Mouse (Mus musculus) thymus, postnatal 14 days (tissue): ENCODE data around the gene Zdhhc5.
"Not testable (repeated sequence)": the region's sequence is repeated elsewhere in the genome, so short reads cannot be mapped to it uniquely, and the experiment has no call there.

ENCODE experiments used
- DNase-seq: peaks from one replicate; pipeline ENCODE4 v3.0.0; 2021

Zdhhc5 gene

DNA sequence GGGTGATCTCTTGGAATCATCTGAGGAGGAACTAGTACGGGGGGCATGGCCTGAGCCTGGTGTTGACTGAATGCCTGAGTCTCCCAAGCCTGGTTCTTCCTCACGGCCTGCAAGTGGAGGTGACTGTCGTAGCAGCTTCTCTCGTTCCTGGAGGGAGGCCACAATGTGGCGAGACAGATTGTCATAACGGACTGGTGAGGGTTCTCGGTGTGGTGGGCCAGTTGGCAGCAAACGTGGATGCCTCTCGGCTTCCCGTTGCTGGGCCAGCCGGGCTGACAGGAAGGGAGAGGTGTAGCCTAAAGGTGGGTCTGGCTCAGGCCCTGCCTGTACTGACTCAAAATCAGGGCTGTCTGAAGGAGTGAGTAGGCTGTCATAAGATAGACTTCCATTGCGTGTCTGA is 24.9 kb downstream of the Zdhhc5 start:
- no peak for DNase-seq

DNA sequence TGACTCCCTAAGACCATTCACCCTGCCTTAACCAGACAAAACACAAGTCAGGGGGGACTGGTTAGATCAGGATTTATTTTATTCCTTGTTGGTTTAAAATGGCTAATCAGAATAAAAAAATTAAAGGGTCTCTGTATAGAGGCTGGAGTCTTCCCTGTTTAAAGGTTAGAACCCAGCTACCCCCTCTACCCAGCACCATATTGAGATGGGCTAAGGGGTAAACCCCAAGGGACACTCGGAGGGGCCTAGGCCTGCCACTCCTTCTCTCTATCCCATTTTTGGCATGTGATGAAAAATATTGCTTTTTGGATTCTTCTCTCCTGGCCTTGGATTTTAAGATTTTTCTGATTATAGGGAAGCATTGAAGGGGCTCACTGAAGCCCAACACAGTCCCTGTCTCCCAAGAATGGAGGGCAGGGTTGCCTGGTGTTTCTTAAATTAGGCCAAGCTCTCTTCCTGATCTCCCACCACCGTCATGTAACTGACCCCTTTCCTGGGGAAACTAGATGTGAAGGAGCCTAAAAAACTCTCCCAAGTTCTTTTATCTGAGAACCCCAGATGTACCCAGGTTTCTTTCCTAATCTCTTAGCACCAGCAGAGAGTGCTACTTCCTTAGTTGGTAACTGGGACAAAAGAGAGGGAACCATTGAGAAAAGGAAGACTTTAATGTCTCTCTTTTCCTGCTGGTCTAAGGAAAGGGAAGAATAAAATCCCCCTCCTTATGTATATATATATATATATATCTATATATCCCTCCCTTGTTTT is 26.7 kb downstream of the Zdhhc5 start:
- no peak for DNase-seq

DNA sequence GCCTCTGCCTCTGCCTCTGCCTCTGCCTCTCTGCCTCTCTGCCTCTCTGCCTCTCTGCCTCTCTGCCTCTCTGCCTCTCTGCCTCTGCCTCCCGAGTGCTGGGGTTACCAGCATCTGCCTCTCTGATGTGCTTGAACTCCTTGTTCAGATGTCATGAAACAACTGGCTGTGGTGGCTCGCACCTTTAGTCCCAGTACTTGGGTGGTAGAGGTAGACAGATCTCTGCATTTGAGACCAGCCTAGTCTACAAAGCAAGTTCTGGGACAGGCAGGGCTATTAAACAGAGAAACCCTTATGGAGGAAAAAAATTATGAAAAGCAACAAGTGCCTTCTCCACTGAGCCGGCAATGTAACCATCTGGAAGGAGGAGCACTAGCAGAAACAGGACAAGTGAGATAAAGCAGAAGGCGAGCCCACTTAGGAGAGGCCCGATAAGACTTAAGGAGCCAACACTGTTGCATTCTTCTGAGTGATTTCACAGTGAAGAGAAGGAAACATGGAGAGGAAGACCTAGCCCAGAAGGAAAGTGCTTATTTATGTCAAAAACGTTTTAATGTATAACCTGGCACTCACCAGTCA is 32.3 kb downstream of the Zdhhc5 start:
- DNase-seq, result no peak

DNA sequence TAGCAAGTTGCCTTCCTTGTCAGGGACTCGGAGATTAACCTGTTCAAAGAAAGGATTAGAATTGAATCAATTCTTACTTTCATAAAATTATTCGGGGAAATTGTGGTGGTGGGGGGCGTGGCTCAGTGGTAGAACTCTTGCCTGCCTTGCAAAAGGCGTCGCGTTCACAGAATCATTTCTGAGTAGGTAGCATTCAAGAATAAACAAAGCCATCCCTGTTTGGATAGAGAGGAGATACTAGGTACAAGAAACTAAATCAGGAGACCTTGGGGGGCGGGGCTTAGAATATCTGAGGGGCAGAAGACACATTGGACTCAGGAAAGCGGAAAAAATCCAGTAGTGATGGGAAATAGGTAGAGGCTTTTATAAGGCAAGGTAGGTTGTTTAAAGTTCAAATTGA is 36.0 kb downstream of the Zdhhc5 start, which contains the start of gene Tmx2:
Gene Tmx2, minus strand, starts transcription at position 125 of the 400 bp plus-strand sequence.
- DNase-seq, result peak; percentile 21

DNA sequence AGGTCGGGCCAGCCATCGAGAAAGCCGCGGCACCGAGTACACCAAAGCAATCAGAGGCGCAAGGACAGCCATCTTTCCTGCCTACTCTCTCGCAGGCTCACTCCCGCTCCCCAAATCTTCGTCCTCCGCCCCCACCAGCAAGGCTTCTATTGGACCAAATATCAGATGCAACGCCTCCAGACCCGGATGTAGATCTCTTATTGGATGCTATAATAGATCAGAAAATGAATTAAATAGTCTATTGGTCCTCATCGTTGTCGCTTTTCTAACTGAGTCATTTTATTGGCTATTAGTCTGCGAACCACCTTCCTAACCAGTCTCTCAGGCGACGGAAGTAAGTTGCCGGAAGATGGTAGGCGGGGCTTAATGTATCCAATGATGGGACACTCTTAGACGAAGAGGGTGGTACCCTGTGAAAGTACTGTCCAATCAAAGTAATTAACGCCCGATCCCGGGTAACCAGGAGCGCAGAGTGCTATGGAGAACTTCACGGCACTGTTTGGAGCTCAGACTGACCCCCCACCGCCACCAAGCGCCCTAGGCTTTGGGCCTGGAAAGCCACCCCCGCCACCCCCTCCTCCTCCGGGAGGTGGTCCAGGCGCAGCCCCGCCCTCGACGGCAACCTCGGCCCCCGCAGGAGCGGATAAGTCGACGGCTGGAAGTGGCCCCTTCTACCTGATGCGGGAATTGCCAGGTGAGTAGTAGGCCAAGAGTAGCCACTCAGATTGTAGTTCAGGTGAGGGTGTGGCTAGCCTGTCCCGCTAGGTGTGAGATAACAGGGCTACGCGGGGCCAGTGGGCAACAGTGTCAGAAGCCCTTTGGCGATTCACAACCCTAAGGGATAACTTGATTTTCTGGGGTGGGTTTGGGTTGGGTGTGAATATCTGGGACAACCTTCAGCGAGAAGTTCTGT is 36.8 kb downstream of the Zdhhc5 start, which contains the start of the genes Gm28635 and Med19:
Gene Gm28635, minus strand, starts transcription at position 74 of the 913 bp plus-strand sequence.
Gene Med19, plus strand, starts transcription at position 435 of the 913 bp plus-strand sequence.
- DNase-seq, result peak; percentile 94

DNA sequence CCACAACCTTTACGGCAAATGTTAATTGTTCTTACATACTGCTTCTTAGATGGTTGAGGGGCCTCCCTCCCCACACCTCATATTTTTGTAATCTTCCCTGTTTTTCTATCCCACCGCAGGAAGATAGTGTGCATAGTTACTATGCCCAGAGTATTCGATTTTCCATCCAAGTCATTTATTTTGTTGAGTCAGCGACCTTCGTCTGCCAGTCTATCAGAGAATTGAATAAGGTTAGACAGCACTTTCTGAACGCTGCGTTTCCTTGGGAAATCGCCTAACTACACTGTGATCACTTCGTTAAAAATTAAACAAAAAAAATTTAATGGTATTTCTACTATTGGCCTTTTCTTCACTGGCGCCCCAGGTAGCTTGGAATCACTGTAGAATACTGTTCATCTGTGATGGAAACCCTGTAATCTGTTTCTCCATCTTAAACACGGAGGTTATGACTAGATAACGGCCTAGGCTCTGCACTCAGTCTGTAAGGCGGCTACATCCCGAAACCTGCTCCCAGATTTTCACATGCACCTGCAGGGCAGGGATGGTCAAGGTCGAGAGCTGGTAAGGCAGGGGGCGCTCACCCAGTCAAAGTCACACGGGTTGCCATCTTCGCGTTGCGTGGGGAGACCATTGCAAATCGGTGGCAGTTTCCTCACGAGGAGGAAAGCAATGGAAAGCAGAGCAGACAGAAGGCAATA is 37.6 kb downstream of the Zdhhc5 start:
- no peak for DNase-seq

DNA sequence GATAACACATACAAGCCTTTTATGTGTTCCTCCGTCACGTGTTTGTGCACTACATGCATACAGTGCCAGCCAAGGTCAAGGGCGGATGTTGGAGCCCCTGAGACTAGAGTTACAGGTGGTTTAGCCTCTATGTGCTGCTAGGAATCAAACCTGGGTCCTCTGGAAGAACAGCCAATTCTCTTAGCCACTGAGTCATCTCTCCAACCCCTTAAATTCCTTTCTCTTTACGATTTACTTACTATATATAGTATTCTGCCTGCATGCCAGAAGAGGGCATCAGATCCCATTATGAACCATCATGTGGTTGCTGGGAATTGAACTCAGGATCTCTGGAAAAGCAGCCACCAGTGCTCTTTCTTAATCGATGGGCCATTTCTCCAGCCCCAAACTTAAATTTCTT is 43.4 kb downstream of the Zdhhc5 start:
- DNase-seq, result not testable (repeated sequence)

DNA sequence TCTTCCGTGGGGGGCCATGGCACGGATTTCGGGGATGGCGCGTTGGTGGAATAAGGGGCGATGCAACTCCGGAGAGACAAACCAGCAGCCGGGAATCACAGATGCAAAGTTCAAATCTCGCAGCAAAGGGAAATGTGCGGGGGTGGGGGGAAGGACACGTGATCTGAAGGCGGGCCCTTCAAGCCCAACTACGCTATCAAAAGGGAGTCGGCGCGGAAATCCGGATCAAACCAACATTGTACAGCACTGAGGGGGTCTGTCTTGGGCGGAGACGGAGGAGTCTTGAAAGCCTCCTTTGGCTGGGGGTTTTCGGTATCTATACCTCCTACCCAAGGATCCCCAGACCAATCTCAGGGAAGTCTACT is 44.4 kb downstream of the Zdhhc5 start, which contains the start of gene Selenoh:
Gene Selenoh, minus strand, starts transcription at position 202 of the 365 bp plus-strand sequence.
- DNase-seq, result peak; percentile 91

DNA sequence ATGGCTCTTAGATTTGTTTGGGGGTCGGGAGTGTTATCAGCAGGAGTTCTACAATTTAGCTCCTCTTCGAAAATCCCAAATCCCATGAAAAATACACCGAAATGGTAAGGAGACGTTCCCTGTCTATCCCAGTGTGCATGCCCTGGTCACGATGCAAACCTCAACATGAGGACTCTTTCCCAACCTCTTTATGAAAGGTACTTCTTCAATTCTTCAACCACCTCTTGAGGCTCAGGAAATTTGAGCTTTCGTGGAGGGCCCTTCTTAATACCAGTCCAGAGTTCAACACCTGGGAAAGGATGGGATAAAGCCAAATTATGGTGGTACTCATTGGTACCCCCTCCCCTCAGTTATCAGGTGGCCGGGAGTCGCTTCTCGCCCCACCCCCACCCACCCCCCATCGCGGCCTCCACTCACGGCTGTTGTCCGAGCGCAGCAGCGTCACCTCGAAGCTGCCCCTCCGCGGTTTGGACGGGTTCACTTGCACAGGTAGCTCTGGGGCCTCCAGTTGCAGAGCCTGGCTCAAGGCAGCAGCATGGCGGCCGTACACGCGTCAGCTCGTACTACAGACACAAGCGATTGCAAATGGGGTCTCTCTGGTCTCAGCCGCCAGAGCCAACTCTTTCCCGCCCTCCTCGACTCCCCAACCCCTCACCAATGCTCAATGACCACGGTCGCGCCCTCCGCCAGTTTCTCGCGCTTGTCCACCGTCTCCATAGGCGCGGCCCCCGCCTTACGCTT is 45.0 kb downstream of the Zdhhc5 start:
- no peak for DNase-seq

DNA sequence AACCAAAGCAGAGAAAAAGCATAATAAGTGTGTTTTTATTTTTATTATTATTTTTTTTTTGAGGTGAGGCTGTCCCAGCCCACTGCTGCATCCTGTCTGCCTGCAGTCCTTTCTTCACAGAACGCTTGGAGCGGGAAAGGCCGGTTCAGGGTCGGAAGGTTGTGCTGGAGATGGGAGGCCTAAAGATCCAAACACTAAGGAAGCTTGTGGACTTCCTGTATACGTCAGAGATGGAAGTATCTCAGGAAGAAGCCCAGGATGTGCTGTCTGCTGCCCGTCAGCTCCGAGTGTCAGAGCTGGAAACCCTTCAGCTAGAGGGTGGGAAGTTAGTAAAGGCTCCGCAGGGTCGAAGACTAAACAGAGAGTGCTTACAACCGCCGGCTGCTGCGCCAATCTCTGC is 48.9 kb downstream of the Zdhhc5 start:
- DNase-seq, result no peak

DNA sequence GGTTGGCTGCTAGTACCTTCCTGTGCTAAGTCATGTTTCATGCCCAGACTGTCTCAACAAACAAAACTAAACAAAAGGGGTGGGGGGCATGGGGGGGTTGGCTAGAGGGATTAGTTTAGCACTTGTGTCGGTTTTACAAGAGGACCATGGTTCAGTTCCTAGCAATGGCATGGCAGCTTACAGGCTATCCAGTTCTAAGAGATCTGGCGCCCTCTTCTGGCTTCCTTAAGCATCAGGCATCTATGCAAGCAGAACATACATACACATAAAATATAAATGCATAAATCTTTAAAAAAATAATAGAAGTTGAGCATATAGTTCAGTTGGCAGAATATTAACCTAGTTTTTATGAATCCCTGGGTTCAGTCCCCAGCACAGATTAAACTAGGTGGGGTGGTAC is 52.1 kb downstream of the Zdhhc5 start:
- peak; percentile 65 for DNase-seq

DNA sequence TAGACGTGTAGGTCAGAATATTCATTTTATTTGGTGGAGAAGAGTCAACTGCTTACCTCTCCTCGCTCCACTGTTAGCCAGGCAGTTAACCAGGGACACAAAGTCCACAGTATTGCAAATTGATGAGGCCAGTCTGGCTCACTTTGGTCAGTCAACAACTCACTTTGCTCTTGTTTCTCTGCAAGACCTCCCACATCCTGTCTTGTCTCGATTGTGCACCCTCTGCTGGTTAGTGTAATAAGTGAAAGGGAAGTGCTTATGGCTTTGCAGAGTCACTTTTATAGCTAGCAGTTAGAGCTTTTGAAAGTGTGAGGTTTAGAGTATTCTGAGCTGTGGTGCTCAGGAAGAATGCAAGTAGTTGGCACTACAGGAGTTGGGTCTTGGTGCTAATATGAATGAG is 54.7 kb downstream of the Zdhhc5 start:
- peak; percentile 67 for DNase-seq

DNA sequence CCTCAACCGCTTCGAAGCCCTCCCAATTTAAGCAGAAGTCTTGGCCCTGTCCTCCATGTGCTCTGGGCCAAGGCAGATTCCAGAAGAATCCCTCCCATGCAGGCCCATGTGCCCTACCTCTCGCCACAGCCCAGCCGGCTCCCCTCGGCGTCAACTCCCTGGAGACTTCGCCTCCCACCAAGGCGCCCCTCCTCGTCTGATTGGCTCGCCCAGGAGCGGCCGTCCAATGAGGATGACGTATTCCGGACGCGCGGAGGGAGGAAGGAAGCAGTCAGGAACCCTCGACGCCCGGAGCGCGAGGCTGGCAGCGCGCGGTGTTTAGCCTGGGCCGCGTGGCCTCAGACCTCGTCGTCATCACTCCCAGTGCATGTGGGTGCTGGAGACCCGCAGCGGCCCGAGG is 56.2 kb downstream of the Zdhhc5 start, which contains the start of gene Btbd18:
Gene Btbd18, plus strand, starts transcription at position 274 of the 400 bp plus-strand sequence.
- no peak for DNase-seq

DNA sequence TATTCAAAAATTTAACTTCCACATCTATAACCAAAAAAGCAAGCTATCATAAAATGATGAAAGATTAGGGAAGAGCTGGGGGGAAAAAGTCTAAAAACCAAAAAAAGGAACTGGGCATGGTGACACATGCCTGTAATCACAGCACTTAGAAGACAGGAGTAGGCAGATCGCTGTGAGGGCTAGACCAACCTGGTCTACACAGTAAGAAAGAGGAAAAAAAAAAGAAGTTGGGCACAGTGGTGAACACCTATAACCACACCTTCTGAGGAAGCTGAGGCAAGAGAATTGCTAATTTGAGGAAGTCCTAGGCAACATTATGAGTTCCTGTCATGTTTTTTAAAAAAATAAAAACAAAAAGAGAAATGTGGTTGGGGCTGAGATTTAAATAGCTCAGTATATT is 59.1 kb downstream of the Zdhhc5 start:
- no peak for DNase-seq

DNA sequence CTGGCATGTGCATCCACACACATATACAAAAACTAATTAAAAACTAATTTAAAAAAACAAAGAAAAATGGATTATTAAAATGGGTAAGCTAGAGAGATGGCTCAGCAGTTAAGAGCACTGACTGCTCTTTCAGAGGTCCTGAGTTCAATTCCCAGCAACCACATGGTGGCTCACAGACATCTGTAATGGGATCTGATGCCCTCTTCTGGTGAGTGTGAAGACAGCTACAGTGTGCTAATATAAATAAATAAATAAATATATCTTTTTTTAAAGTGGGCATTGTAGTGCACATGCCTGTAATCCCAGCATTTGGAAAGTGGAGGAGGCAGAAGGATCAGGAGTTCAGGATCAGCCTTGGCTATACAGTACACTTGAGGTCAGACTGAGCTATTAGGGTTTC is 61.6 kb downstream of the Zdhhc5 start:
- no peak for DNase-seq

DNA sequence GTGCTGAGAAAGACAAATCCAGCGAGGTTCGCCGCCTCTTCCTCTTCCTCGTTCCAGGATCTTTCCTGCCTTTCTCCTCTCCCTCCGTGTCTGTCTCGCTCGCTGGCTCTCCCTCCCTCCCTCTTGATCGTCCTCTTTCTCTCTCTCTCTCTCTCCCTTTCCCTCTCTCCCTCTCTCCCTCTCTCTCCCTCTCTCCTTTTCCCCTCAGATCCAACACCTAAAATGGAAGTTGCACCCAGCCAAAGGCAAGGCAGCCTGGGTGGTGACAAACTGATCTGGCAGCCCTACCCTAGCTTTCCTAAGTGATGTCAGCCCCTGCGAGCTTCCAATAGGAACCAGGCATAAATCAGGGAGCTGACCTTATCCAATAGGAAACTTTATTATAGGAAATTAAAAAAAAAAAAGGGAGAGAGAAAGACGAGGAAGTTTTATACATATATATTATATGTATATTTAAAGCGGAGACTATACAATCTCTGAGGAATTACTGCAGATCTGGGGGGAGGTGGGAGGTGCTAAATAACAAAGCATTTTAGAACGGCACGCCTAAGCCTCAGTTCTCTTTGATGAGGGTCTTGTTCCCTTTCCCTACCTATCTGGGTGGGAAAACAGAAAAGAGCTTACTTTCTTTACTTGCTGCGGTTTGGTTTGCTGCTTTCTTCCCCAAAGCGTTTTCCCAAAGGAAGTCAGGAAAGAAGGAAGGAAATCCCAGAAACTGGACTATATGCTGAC is 64.3 kb downstream of the Zdhhc5 start, which contains the start of gene Ctnnd1:
Gene Ctnnd1, minus strand, starts transcription at position 302 of the 732 bp plus-strand sequence.
- no peak for DNase-seq

DNA sequence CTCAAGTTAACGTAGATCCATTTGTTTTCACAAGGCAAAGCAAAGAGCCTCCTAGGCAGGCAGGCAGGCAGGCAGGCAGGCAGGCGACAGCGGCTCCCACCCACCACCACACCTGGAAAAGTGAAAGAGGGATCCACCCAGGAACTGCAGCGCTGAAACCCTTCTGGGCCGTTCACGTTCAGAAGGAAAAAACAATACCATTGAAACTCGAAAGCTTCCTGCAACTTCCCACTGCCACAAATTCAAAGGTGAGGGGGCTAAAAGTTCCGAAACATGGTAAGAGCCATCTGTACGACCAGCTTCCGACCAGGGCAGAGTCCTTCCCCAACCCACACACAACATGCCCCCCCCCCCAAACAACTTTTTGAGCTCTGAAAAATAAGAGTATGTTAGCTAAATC is 65.3 kb downstream of the Zdhhc5 start:
- no peak for DNase-seq

DNA sequence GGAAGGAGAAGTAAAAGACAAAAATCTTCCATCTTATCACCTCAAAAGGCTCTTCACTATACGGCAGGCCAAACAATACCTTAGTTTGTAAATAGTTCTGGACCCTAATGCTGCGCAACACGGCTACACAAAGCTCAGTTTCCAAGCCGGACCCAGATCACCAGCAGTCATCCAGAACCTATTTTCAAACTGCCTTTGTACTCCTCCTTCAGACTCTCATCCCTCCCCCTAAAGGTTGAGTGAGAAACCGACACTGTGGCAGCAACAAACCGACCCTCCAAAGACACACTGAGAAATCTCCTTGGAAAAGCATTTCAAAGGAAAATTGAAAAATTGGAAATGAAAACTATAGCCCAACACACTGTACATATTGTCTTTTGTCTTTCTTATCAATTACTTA is 66.6 kb downstream of the Zdhhc5 start:
- DNase-seq, result no peak

DNA sequence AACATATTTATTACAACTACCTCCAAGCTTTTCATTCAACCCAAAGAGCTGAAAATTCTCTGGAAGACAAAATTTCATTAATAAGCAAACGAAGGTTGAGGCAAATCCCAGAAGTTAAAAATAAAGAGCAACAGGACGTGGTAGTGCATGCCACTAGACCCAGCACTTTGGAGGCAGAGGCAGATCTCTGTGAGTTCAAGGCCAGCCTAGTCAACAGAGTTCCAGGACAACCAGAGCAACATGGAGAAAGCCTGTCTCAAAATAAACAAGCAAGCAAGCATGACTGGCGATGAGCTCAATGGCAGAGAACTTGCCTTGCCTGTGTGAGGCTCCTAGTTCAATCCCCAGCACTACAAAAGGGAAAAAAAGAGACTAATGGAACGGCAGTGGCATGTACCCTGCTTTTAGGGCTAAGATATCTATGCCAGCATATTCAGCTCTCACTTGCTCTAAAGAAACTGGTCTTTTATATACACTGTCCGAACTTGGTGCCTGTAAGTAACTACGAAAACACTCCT is 67.9 kb downstream of the Zdhhc5 start:
- DNase-seq, result no peak

DNA sequence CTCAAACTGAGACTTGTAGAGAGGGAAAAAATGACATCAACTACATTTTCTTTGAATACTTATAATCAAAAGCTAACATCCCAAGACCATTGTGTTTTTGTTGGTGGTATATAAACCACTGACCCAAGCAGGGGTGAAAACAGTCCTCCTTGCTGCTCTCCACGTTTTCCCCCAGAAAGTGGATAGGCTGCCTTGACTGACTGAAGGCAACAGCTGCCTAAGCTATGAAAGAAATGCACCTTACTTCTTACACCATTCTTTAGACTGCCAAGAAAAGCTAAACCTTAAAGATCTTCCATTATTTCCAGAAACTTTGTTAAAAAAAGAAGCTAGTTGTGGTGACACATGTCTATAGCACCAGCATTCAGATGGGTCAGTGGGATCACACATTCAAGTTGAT is 68.8 kb downstream of the Zdhhc5 start:
- DNase-seq, result no peak

DNA sequence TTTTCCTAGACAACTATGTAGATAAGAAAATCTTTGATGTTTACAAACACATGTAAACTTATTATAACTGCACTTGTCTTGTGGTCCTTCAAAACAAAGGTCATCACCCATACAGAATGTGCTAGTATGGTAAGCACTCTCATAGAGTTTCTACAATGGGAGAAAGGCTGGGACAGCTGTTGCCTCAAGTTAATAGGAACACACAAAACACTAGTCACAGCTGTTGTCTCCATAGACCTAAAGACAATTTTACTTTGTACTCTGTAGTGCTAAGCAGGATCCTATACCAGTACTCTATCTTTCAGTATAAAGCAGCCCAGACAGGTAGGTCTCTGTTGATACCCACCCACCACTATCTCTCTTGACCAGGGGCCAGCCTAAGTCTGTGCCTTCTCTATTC is 74.1 kb downstream of the Zdhhc5 start:
- no peak for DNase-seq
